Mouse (Mus musculus): ENCODE results near the gene Mpp2.

The Mpp2 gene

DNA sequence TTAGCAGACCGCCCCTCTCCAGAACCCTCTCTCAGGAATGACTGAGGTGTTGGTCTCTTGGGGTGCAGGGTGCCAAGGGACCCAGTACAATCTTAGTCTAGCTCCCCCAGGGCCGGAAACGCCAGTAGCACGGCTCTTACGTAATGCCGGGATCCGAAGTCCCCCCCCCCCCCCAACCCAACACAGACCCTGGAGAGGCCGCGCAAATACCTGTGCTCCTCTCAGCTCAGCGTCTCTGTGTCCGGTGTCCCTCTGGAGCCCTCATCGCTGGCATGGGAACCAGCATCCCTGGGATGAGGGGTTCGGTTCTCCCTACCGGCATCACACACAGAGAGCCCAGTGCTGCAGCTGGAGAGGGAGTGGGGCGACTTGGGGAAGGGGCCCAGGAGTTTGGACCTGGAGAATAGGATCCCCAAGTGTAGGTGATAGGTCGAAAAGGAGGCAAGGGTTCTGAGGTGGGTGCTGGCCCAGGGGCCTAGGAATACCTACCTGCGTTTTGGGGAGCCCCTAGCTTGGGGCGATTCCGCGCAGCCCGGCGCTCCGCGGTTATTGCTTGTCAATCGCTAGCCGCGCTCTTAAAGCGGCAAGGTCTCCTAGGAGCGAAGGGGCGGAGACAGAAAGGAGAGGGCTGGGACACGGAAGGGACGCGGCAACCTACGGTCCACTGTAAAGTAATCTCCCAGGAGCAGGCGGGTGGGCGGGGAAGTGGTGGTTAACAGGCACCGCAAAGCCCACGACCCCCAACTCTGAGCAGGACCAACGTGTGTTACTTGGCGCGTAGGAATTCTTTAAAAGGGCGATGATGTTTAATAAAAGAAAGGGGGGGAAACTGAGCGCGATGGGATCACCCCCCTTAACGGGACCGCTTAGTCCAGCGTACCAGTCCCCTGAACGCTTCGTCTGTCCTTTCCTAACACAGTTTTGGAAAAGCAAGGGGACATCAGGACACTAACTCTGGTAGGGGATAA lies at the start of gene Mpp2:
TSS of gene Mpp2 (minus strand) at position 585 of the 968 bp plus-strand sequence.
- in situ Hi-C loops (cut with MboI; ENCODE audit: low pct_unique_long_range_greater_than_20kb in 1 of 2, low sequenced_read_pairs in 2 of 2, unreplicated experiment in 1 of 2): no loop called here

DNA sequence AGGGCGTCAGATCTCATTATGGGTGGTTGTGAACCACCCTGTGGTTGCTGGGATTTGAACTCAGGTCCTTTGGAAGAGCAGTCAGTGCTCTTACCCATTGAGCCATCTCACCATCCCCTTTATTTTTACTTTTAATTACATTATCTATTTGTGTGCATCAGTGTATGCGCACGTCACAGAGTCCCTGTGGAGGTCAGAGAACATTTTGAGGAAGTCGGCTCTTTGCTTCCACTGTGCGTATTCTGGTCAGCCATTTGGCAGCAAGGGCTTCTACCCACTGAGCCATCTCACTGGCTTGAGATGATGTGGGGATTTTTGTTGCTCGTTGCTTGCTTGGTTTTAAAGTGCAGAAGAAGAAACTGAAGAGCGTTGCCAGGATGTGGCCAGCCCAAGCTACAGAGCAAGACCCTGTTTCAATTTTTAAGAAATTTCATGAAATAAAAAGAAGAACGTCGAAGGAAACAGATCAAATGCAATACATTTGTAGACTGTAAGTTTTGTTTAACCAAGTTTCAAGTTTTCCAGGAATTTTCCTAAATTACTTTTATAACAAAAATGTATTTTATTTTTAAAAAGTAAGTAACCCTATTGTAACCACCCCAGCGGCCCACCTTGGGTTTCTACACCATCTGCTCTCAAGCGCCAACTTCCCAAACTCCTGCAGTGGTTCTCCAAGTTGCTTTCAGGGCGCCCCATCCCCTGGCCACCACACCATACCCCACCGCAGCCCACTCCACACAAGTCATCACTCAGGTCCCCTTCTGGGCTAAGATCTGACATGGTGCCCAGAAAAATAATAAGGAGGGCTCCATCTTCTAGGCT lies 49.5 kb upstream of the Mpp2 start:
- in situ Hi-C loops (cut with MboI; ENCODE audit: low pct_unique_long_range_greater_than_20kb in 1 of 2, low sequenced_read_pairs in 2 of 2, unreplicated experiment in 1 of 2): loop anchor here (5.0 kb wide), 1 partner anchor 36 kb away; the partner anchor contains the start of gene Ppy (in 2 of the 2)

- in situ Hi-C loops (cut with MboI; ENCODE audit: low pct_unique_long_range_greater_than_20kb in 1 of 2, low sequenced_read_pairs in 2 of 2, unreplicated experiment in 1 of 2): no loop called here
Measured at GRCm38 (mm10) chr11:102134516-102134915, 46.2 kb upstream of the Mpp2 start.

- in situ Hi-C loops (cut with MboI; ENCODE audit: low pct_unique_long_range_greater_than_20kb in 1 of 2, low sequenced_read_pairs in 2 of 2, unreplicated experiment in 1 of 2): no loop called here
Measured at GRCm38 (mm10) chr11:102117386-102117785, 29.1 kb upstream of the Mpp2 start.

- in situ Hi-C loops (cut with MboI; ENCODE audit: low pct_unique_long_range_greater_than_20kb in 1 of 2, low sequenced_read_pairs in 2 of 2, unreplicated experiment in 1 of 2): no loop called here
Measured at GRCm38 (mm10) chr11:102116241-102116640, 27.9 kb upstream of the Mpp2 start.

DNA sequence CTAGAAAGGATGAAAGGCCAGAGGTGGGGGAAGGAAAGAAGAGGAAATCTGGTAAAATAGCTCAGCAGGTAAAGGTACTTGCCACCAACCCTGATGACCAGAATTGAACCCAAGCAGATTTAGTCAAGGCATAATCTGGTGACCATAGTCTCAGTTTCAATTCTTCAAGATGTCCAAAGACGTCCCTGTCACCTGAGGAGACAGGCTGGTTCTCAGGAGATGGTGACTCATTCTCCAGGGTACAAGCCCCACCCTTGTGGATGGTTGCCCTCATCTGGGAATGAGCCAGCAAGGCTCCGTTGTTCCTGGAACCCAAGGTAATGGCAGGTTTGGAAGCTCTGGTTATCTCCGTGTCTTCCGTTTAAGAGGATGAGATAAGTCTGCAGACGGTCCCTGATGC lies 23.3 kb upstream of the Mpp2 start:
- in situ Hi-C loops (cut with MboI; ENCODE audit: low pct_unique_long_range_greater_than_20kb in 1 of 2, low sequenced_read_pairs in 2 of 2, unreplicated experiment in 1 of 2): no loop called here

- in situ Hi-C loops (cut with MboI; ENCODE audit: low pct_unique_long_range_greater_than_20kb in 1 of 2, low sequenced_read_pairs in 2 of 2, unreplicated experiment in 1 of 2): no loop called here
Measured at GRCm38 (mm10) chr11:102107732-102108131, 19.4 kb upstream of the Mpp2 start, which contains the start of gene Pyy. TSS of gene Pyy (minus strand) at chr11:102107832.

GRCm38 (mm10) chr11:102106911-102107310 lies 18.6 kb upstream of the Mpp2 start:
- in situ Hi-C loops (cut with MboI; ENCODE audit: low pct_unique_long_range_greater_than_20kb in 1 of 2, low sequenced_read_pairs in 2 of 2, unreplicated experiment in 1 of 2): no loop called here

- in situ Hi-C loops (cut with MboI; ENCODE audit: low pct_unique_long_range_greater_than_20kb in 1 of 2, low sequenced_read_pairs in 2 of 2, unreplicated experiment in 1 of 2): loop anchor here (5.0 kb wide), 1 partner anchor 35 kb away; no protein-coding TSS in a partner anchor
Measured at GRCm38 (mm10) chr11:102102485-102103258, 14.4 kb upstream of the Mpp2 start.

- in situ Hi-C loops (cut with MboI; ENCODE audit: low pct_unique_long_range_greater_than_20kb in 1 of 2, low sequenced_read_pairs in 2 of 2, unreplicated experiment in 1 of 2): loop anchor here (5.0 kb wide), 1 partner anchor 36 kb away; no protein-coding TSS in a partner anchor
Measured at GRCm38 (mm10) chr11:102101219-102101618, 12.9 kb upstream of the Mpp2 start, which contains the start of gene Ppy. TSS of gene Ppy (minus strand) at chr11:102101319.

DNA sequence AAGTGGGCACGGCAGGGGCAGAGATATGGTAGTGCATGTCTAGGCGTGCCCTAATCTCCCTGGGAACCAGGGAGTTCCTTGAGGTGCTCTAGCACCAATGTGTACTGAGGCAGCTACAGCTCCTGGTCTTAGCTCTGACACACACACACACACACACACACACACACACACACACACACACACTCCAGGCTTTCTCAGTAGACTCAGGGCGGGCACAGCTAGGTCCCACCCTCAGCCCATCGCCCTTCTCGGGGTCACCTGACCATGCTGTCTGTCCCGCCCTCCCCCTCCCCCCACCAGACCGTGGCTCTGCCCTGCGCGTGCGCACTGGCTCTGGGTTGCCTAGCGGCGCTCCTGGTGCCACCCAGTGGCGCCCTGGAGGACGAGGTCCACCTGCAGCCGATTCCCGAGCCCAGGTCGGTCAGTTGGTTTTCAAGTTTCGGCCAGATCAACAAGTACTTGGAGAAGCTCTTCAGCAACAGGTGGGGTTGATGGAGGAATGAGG lies 8.6 kb upstream of the Mpp2 start:
- in situ Hi-C loops (cut with MboI; ENCODE audit: low pct_unique_long_range_greater_than_20kb in 1 of 2, low sequenced_read_pairs in 2 of 2, unreplicated experiment in 1 of 2): no loop called here

DNA sequence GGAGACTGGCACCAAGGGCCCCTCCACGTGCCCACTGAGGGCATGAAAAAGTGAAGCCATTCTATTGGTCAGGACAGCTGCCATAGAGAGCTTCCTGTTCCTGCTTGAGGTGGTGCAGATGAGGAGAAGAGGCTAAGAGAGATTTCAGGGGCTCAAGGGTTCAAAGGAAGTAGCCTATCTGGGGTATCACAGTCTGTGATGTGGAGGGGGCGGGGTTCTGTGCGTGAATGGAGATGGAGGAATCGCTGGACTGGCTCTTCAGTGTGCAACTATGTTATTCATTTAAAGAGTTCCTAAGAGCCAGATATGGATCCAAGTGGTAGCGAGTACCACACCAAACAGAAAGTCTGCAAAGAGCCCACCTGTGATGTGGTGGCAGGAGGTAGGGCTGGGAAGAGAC lies 8.1 kb upstream of the Mpp2 start:
- in situ Hi-C loops (cut with MboI; ENCODE audit: low pct_unique_long_range_greater_than_20kb in 1 of 2, low sequenced_read_pairs in 2 of 2, unreplicated experiment in 1 of 2): no loop called here

DNA sequence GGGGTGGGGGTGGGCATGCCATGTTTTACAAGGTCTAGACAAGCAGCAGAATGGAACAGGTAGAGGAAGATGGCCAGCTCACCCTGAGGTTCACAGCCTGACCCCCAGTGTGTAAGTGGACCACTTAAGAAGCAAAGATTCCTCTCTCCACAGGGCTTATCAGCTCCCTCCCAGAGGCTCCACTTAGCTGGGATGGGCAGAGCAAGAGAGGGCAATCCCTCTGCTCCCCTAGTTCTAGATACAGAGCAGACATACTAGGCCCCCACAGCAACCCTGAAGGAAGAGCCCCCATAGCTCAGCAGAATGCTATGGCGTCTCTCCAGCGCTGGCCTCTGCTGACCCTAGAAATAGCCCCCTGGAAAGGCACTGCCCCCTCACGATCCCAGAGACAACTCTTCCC lies 7.4 kb upstream of the Mpp2 start:
- in situ Hi-C loops (cut with MboI; ENCODE audit: low pct_unique_long_range_greater_than_20kb in 1 of 2, low sequenced_read_pairs in 2 of 2, unreplicated experiment in 1 of 2): no loop called here

DNA sequence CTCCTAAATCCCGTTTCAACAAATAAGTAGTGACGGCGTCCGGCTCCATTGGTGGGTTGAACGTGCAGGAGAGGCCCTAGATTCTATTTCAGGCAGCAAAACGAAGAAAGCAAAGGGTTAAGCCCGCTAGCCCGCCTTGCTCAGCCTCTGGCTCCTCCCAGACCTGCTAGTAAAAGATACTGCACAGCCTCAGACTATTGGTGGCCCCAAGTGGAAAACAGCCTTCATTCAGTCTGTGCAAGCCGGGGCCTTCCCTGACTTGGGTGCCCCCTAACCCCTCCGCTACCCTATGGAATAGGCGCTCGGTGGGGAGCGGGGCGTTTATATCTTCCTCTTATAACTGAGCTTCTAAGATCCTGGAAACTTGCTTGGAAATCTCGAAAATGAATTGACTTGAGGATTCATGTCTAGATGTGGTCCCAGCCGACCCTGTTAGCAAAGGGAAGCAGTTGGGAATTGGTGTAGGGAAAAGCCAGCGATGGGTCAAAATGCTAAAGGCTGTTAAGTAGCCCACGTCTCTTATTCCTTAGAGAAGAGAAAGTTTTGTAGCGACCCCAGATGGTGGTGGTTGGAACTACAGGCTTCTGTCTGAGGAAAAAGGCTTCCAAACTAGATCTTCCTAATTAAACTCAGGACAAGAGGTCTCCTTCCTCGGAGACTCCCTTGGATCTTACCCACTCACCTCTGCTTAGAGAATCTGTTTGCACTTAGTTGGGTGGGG lies 933 bp upstream of the Mpp2 start:
- in situ Hi-C loops (cut with MboI; ENCODE audit: low pct_unique_long_range_greater_than_20kb in 1 of 2, low sequenced_read_pairs in 2 of 2, unreplicated experiment in 1 of 2): no loop called here

GRCm38 (mm10) chr11:102087081-102087751 lies 1.1 kb downstream of the Mpp2 start:
- in situ Hi-C loops (cut with MboI; ENCODE audit: low pct_unique_long_range_greater_than_20kb in 1 of 2, low sequenced_read_pairs in 2 of 2, unreplicated experiment in 1 of 2): no loop called here

DNA sequence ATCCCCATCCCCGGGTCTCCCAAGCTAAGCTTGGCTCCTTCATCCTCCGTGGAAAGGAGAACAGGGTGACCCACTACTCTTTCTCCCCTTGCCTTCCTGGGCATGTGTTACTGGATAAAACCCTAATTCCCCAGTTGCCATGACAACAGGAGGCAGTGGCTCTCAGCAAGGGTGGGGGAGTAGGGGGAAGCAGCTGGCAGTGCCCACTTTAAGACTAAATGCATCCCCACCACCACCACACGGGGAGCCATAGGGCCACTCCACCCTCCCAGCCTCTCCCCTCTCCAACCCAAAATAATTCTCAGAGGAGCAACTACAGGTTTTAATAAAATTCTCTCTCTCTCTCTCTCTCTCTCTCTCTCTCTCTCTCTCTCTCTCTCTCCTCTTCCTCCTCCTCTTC lies 2.0 kb downstream of the Mpp2 start:
- in situ Hi-C loops (cut with MboI; ENCODE audit: low pct_unique_long_range_greater_than_20kb in 1 of 2, low sequenced_read_pairs in 2 of 2, unreplicated experiment in 1 of 2): no loop called here

DNA sequence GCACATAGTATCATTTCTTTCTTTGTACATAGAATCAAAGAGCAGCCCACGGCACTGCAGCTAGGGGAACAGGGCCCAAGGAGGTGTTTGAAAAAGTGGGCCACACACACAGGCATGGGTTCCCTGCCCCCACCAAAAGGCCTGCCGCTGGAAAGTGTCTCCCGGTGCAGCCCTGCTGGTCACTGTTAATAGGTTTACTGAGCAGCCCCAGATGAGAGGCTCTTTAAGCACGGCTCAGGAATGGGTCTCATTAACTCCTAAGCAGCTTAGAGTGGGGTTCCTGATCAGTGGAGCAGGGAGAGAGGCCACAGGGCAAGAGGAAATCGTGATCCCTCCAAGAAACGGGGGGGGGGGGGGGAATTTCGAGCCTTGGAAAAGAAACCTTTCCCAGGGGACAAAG lies 4.2 kb downstream of the Mpp2 start:
- in situ Hi-C loops (cut with MboI; ENCODE audit: low pct_unique_long_range_greater_than_20kb in 1 of 2, low sequenced_read_pairs in 2 of 2, unreplicated experiment in 1 of 2): no loop called here
